Mouse (Mus musculus) neutrophil, adult 5-6 weeks (primary cell): Measurements from ENCODE around the gene Slc35c1. TPM values are rescaled to one million over a fixed set of nuclear protein-coding genes. Genes with fewer than 3 reads are reported as not detected.
A peak's percentile ranks its signal among the peaks of the same experiment; 100 is the strongest.

Experiments used
- ATAC-seq: fragments of 151-379, 151-347 bp; 2 replicates; pipeline ENCODE4 v1.8.0; 2017; ENCODE audit warnings: mild to moderate bottlenecking, moderate TSS enrichment; ENCODE audit not compliant: insufficient number of reproducible peaks, poor library complexity, low FRiP score, severe bottlenecking; ENCODE audit errors: extremely low read depth
- total RNA-seq: library from RNA; stranded (forward); fragments of 200-1000 nt; gene quantifications from 2 replicates; pipeline ENCODE4 v1.2.3, GENCODE M21; 2017

Slc35c1 gene
- total RNA-seq, 1 experiment from 2014 or later, result 21.6 TPM

DNA sequence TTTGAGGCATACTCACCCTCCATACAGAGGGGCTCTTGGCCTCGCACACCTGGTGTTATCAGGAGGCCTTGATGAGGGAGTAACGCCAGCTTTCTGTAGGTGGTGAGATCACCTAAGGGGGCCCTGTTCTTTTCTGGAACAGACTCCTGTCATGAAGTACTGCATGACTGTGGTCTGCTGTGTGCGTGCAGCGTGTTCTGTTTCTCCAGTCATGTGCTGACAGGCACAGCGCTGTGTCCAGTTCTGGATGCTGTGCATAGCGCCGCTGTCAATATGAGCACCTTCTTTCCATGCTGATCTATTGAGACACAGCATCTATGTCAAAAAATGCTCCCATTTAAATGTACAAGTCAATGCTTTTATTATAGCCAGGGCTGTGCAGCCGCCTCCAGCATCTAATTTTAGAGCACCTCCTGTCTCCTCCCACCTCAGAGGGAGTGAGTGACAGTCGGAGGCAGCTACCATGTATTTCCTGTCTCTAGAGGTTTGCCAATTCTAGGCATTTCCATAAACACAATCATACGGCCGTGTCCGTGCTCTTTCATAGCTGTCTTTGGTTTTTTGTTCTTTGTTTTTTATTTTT, 17.8 kb downstream of the Slc35c1 start:
- no peak for ATAC-seq

GRCm38 (mm10) chr2:92440432-92440831, 19.9 kb downstream of the Slc35c1 start:
- no peak for ATAC-seq

GRCm38 (mm10) chr2:92438567-92438966, 21.8 kb downstream of the Slc35c1 start:
- ATAC-seq, result no peak

DNA sequence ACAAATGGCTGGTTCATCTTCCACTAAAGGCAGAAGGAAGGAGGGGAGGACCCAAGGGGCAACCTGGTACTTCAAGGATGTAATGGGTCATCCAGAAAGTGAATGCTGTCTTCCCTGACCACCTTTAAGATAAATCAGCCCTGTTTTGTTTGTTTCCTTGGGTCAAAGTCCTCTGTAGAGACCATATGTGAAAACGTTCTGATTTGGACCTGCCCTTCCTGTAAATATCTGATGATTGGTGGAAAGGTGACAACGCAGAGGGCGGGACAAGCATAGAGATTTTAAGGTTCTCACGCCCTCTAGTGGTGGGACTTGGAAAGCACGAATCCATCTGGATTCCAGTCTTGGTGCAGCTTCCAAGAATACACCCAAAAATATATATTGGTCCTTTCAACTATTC, 22.5 kb downstream of the Slc35c1 start:
- peak; percentile 47; the same call in 1 of the 2 replicates for ATAC-seq

DNA sequence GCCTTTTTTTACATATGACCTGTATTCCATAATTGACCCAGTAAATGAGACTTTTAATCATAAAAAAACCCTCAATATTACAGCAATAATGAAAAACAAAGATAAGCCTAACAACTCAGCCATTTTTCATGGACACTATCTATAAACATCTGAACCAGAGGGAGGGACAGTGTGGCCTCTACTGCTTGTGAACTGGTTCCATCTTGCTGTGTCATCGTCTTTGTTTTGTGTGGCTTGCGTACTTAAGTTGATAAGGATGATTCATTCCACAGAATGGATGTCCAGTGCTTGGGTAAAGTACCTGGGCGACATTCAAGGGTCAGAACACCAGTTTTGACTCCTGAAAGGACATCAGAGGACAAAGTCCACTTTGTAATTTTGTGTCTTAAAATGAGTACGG, 23.0 kb downstream of the Slc35c1 start:
- no peak for ATAC-seq

DNA sequence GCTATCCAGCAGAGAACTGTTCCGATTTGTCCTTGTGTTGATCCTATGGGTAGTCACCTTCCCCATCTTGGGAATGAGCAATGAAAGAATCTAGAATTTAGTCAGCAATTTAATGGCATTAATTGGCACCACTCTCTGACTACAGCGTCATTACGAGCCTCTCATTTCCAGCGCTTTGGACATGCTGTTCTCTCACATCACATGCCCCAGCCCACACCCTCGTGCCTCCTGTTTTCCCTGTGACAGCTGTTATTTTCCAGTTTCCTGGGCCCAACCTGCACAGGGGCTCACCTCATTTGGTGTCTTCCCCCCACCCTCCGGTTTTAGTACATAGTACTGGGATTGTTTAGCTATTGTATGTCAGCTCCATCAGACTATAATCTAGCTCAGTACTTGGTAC, 25.3 kb downstream of the Slc35c1 start:
- no peak for ATAC-seq

DNA sequence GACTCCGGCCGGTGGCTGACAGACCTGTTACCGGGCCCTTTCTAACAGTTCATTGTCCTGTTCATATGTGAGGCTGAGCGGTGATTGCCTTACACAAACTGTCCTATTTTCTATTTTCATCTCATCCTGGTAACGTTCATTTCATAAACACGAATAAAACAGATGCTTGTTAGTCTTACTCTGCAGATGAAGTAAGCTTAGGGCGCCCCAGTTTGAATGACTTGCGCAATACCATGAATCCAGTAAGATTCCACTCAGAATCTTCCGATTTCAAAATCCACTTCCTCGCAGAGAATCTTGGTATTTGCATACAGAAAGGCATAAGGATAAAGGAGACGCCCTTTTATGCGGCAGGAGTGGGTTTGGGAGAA, 26.0 kb downstream of the Slc35c1 start:
- ATAC-seq, result no peak

DNA sequence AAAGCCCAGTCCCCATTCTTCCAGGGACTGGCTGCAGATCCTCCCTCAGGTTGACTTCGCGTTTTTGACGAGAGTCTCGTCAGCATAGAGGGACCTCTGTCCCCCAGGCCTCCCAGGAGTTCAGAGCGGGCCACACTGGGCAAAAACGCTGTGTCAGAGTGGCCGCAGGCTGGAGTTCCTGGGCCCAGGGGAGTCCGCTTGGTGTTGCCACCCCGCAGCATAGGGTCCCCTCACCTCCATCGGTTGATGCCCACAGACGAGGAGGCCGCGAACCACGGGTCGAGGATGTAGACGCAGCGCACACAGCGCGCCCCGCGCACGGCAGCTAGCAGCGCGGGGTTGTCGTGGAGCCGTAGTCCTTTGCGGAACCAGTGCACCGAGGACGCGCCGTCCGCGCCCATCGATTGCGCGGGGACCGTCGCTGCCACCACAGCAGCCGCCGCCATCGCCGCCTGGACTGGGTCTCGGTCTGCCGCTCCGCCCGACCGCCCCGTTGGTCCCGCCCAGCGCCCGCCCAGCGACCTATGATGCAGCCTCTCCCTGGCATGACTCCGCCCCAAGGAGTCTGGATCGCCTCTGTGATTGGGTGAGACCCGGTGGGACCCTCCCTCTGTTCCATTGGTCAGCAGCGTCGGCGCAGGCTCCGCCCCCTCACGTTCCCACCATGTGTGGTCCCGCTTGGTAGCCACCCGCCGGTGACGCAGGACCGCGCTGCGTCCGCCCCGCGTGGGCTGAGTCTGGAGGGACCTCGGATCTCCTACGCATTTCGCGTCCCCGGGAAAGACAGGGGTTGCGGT, 26.6 kb downstream of the Slc35c1 start, which contains the start of gene Cry2:
Cry2 (minus strand) TSS at position 466 of the 797 bp plus-strand sequence.
- peak; percentile 97 for ATAC-seq

- ATAC-seq, result no peak
Observed at GRCm38 (mm10) chr2:92432299-92433295, 27.7 kb downstream of the Slc35c1 start.

DNA sequence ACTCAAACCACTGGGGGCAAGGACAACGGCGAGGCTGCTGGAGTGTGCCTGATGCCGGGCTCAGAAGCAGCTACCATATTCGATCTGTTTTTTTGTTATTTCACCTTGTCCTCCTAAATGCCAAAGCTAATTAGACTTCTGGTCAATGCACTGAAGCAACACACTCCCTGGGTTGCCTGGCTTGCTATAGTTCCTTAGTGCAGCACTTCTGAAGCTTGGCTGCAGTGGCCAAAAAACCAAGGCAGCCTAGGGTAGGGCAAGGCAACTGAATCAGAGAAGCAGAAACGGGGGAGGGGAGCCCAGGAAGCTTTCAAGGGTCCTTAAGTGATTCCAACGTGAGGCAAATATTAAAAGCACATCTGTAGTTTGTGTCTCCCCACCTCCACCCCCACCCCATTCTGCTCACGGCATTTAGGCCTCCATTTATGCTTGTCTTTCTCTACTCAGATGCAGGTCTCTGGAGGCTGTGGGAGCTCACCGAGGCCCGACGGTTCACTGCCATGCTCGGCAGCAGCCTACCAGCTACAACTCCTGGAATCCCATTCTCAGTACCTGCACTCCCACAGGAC, 28.6 kb downstream of the Slc35c1 start:
- ATAC-seq, result no peak

DNA sequence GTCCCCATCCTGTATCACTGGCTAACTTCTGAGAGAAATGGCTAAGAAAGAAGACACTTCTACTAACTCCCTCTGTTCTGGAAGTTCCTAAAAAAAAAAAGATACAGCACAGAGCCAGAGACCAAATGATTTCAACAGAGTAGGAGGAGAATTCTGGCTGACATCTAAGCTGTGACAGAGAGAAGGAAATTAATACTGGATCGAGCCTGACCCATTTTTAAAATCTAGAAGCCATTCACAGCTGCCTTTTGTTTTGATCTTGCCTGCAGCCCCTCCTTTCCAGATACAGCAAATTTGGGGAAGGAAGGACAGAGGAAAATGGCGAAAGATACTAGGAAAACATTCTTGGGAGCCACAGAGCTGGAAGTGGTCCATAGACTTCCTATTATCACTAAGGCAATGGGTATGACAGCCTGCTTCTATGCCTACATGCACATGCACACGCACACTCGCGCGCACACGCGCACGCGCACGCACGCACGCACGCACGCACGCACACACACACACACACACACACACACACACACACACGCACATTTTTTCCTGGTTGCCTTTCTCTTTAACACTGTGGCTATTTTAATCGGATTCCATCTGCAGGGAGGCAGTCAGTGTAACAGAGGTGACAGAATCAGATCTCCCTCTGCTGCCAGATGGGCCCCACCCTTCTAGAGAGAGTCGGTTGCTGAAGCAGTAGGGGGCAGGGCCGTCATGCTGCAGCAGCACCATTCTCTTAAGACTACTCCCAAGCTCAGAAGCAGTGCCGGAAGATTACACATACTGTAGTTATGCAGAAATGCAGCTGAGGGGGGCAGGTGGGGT, 29.4 kb downstream of the Slc35c1 start:
- ATAC-seq, result no peak

DNA sequence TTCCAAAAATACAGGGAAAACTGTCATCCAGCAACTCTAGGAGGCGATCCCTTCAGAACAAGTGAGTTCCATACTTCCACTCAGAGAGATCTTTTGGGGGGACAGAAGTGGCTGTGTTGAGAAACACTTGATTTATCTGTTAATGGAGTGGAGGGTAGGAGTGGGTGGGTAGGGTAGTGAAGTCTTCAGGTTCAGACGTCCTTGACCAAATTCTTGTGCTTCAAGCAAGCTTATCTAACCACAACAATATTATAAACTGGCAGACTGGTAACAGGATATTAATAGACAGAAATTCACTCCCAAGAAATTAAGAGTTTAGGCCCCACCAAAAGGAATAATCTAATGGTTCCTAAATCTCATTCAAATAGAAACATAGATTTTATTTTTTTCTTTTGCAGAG, 30.2 kb downstream of the Slc35c1 start:
- no peak for ATAC-seq

GRCm38 (mm10) chr2:92427882-92428281, 32.5 kb downstream of the Slc35c1 start:
- ATAC-seq, result no peak

- no peak for ATAC-seq
Observed at GRCm38 (mm10) chr2:92426426-92426825, 33.9 kb downstream of the Slc35c1 start.

DNA sequence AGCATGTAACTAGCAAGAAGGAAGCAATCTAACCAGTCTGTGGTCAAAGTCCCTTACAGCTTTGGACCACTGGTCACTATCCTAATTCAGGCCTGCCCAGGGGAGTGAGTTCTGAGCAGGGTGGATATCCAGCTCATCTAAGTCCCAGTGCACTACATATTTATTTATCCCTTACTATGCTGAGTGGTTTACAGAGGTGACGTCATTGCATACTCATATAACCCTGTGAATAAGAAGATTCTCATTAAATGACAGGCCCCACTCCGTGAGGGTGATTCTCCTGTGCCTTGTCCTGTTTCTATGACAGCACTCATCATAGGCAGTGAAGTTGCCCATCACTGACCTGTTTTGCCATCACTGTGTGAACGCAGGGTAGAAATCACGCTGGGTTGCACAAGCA, 35.0 kb downstream of the Slc35c1 start:
- no peak for ATAC-seq

- no peak for ATAC-seq
Observed at GRCm38 (mm10) chr2:92424462-92425308, 35.7 kb downstream of the Slc35c1 start.

DNA sequence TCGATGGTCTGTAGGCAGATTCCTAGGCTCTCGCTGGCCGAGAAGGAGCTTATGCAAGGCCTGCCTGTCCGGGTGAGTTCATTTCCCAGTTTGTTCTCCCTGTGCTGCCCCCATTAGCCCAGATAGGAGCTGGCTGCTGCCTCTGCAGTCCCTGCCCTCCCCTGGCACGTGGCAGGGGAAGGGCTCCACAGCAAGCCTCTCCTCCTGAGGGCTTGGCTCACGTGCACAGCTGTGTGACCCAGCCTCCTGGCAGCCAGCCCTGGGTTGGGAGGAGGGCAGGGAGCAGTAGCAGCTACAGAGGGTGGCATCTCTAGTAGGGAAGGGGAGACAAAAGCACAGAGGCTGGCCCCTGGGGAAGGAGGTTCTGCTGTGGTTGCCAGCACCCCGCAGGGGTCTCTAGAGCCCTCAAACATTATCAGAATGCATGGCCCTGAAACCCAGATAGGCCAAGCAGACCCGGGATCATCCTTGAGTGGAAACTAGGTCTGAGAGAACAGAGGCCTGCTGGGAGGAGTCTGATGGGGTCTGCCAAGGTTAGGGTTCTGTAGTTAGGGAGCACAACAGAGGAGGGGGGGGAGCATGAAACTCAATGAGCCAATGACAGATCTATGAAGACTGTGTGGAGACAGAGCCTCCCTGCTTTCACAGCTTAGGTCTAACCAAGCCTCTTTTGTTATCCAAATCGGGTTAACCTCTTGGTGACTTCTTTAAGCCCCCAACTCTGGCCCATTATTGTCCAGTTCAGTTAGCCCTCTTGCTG, 36.5 kb downstream of the Slc35c1 start:
- ATAC-seq, result no peak
